Mouse (Mus musculus) stomach, embryonic 14.5 days (tissue): ENCODE measurements around the gene Pnkp. TPM values are rescaled to one million over a fixed set of nuclear protein-coding genes. Genes with fewer than 3 reads are reported as not detected.

Experiments used
- ATAC-seq: fragments of 200-750 bp; cut with Nextera tagmentation; 2 replicates; pipeline ENCODE4 v1.8.0; 2017; ENCODE audit warnings: low read depth, moderate TSS enrichment; ENCODE audit not compliant: insufficient number of reproducible peaks, insufficient read depth, low FRiP score
- H3K27ac ChIP-seq: fragments of 300-500 bp; sonication (generic); 2 replicates; pipeline ENCODE4 v1.5.1; 2014; ENCODE audit warnings: mild to moderate bottlenecking, low read length, moderate library complexity, mixed read lengths
- H3K27me3 ChIP-seq: fragments of 300-500 bp; sonication (generic); 2 replicates; pipeline ENCODE4 v1.6.1; 2014; ENCODE audit warnings: low read length, control low read depth, mixed read lengths; ENCODE audit not compliant: control insufficient read depth, insufficient read depth
- H3K36me3 ChIP-seq: fragments of 300-500 bp; sonication (generic); 2 replicates; pipeline ENCODE4 v1.6.1; 2014; ENCODE audit warnings: mild to moderate bottlenecking, control low read depth, low read length, moderate library complexity, mixed read lengths; ENCODE audit not compliant: control insufficient read depth, insufficient read depth
- H3K4me1 ChIP-seq: fragments of 300-500 bp; sonication (generic); 2 replicates; pipeline ENCODE4 v1.6.1; 2014; ENCODE audit warnings: low read length, control low read depth, mixed read lengths; ENCODE audit not compliant: control insufficient read depth, insufficient read depth
- H3K4me2 ChIP-seq: fragments of 300-500 bp; sonication (generic); replicated peaks from 2 replicates; pipeline ENCODE4 v1.6.1; 2014; ENCODE audit warnings: low read depth, low read length, control low read depth
- H3K4me3 ChIP-seq: fragments of 300-500 bp; sonication (generic); 2 replicates; pipeline ENCODE4 v1.5.1; 2014; ENCODE audit warnings: low read depth, low read length, control low read depth
- H3K9ac ChIP-seq: fragments of 300-500 bp; sonication (generic); replicated peaks from 2 replicates; pipeline ENCODE4 v1.6.1; 2014; ENCODE audit warnings: low read depth, mild to moderate bottlenecking, control low read depth, low read length, moderate library complexity, mixed read lengths
- H3K9me3 ChIP-seq: fragments of 300-500 bp; sonication (generic); 2 replicates; pipeline ENCODE4 v1.6.1; 2016; ENCODE audit warnings: low read depth, low read length, control low read depth; ENCODE audit not compliant: control insufficient read depth
- WGBS: fragments of 180-500 bp; shearing (Covaris S2); extraction: QIAGEN DNeasy Blood & Tissue Kit; methylation state at CpG from one replicate; pipeline ENCODE4 v1.1.7; 2014; 5-methylcytosine and 5-hydroxymethylcytosine counted together
- polyA plus RNA-seq: library from polyadenylated mRNA; unstranded; fragments of >200 nt; fragmentation: Nextera tagmentation; extraction: Ambion mirVana; gene quantifications from 2 replicates; pipeline ENCODE4 v1.2.1, GENCODE M21; 2014

Pnkp gene
- polyA plus RNA-seq, 1 experiment from 2014 or later, result 30.0 TPM

- no peak overlapping the region for H3K4me2 ChIP-seq
- H3K4me1 ChIP-seq, result peaks cover 18% of the 10 kb centered on the region
- H3K36me3 ChIP-seq, result peaks cover 50% of the 10 kb centered on the region
- no peak for ATAC-seq
- no peaks in the 10 kb centered on the region for H3K27me3 ChIP-seq
- WGBS, result 91% methylated on average over 7 of the region's 7 CpGs
- no peak overlapping the region for H3K4me3 ChIP-seq
- H3K9me3 ChIP-seq, result no peaks in the 10 kb centered on the region
- H3K27ac ChIP-seq, result no peak overlapping the region
- H3K9ac ChIP-seq, result no peak overlapping the region
Observed at GRCm38 (mm10) chr7:44846804-44847203, 10.1 kb upstream of the Pnkp start.

GRCm38 (mm10) chr7:44847772-44848171, 9.2 kb upstream of the Pnkp start:
- Histone ChIP-seq H3K9me3 (no peaks in the 10 kb centered on the region), H3K9ac (0 out of 2 replicates have a peak overlapping the region, but pooled peaks have one; percentile 10), H3K27ac (no peak overlapping the region), H3K36me3 (peaks cover 45% of the 10 kb centered on the region), H3K4me2 (peak overlapping the region; percentile 94), H3K4me1 (peaks cover 18% of the 10 kb centered on the region), H3K27me3 (no peaks in the 10 kb centered on the region), H3K4me3 (peak overlapping the region; percentile 73)
- ATAC-seq, result no peak
- 74% methylated on average over 5 of the region's 5 CpGs for WGBS

GRCm38 (mm10) chr7:44848561-44849415, 8.2 kb upstream of the Pnkp start, which contains the start of the genes Akt1s1 and Tbc1d17:
Akt1s1 (plus strand) TSS chr7:44848991.
Tbc1d17 (minus strand) TSS chr7:44849079.
- no peaks in the 10 kb centered on the region for H3K27me3 ChIP-seq
- H3K36me3 ChIP-seq, result peaks cover 41% of the 10 kb centered on the region
- peak within 1 kb of the TSS; percentile 73 for H3K4me3 ChIP-seq
- H3K4me1 ChIP-seq, result peaks cover 27% of the 10 kb centered on the region
- WGBS, result under 1% methylated on average over 54 of the region's 54 CpGs
- peak within 1 kb of the TSS; percentile 80 for H3K9ac ChIP-seq
- H3K4me2 ChIP-seq, result peak within 1 kb of the TSS; percentile 94
- peak within 1 kb of the TSS; percentile 99 for H3K27ac ChIP-seq
- peak; percentile 86 for ATAC-seq
- no peaks in the 10 kb centered on the region for H3K9me3 ChIP-seq

- H3K9ac ChIP-seq, result peak overlapping the region; percentile 80
- peaks cover 33% of the 10 kb centered on the region for H3K36me3 ChIP-seq
- peak overlapping the region; percentile 94 for H3K4me2 ChIP-seq
- peak overlapping the region; percentile 73 for H3K4me3 ChIP-seq
- no peaks in the 10 kb centered on the region for H3K9me3 ChIP-seq
- H3K4me1 ChIP-seq, result peaks cover 33% of the 10 kb centered on the region
- ATAC-seq, result peak; percentile 63
- under 1% methylated on average over 41 of the region's 41 CpGs for WGBS
- H3K27ac ChIP-seq, result peak overlapping the region; percentile 99
- H3K27me3 ChIP-seq, result no peaks in the 10 kb centered on the region
Observed at GRCm38 (mm10) chr7:44849416-44850111, 7.4 kb upstream of the Pnkp start.

- Histone ChIP-seq H3K9me3 (no peaks in the 10 kb centered on the region), H3K36me3 (peaks cover 28% of the 10 kb centered on the region), H3K4me2 (peak overlapping the region; percentile 94), H3K27ac (peak overlapping the region; percentile 99), H3K27me3 (no peaks in the 10 kb centered on the region), H3K9ac (peak overlapping the region; percentile 80), H3K4me1 (peaks cover 36% of the 10 kb centered on the region), H3K4me3 (peak overlapping the region; percentile 73)
- WGBS, result 1% methylated on average over 33 of the region's 33 CpGs
- ATAC-seq, result peak; percentile 33; the same call in 1 of the 2 replicates
Observed at GRCm38 (mm10) chr7:44850146-44850545, 6.8 kb upstream of the Pnkp start.

GRCm38 (mm10) chr7:44850789-44851624, 5.9 kb upstream of the Pnkp start:
- 80% methylated on average over 8 of the region's 8 CpGs for WGBS
- ATAC-seq, result no peak
- H3K9ac ChIP-seq, result peak overlapping the region; percentile 80
- H3K36me3 ChIP-seq, result peaks cover 19% of the 10 kb centered on the region
- H3K27me3 ChIP-seq, result no peaks in the 10 kb centered on the region
- H3K4me3 ChIP-seq, result peak overlapping the region; percentile 73
- peak overlapping the region; percentile 99; the same call in 1 of the 2 replicates for H3K27ac ChIP-seq
- H3K4me1 ChIP-seq, result peaks cover 40% of the 10 kb centered on the region
- peak overlapping the region; percentile 94 for H3K4me2 ChIP-seq
- H3K9me3 ChIP-seq, result no peaks in the 10 kb centered on the region

GRCm38 (mm10) chr7:44851625-44852234, 5.2 kb upstream of the Pnkp start:
- WGBS, result 90% methylated on average over 12 of the region's 12 CpGs
- Histone ChIP-seq H3K36me3 (peaks cover 13% of the 10 kb centered on the region), H3K4me3 (no peak overlapping the region), H3K27ac (no peak overlapping the region), H3K27me3 (no peaks in the 10 kb centered on the region), H3K9me3 (no peaks in the 10 kb centered on the region), H3K4me1 (peaks cover 43% of the 10 kb centered on the region), H3K4me2 (no peak overlapping the region), H3K9ac (no peak overlapping the region)
- no peak for ATAC-seq
